Mouse (Mus musculus) mammary gland, adult 2 months (tissue): ENCODE results near the gene Nrxn3. TPM values are rescaled to one million over a fixed set of nuclear protein-coding genes. Genes with fewer than 3 reads are reported as not detected.

Source experiments
- polyA plus RNA-seq: library from polyadenylated mRNA; depleted of rRNA; stranded (reverse); fragments of >200 nt; gene quantifications from 2 replicates; pipeline ENCODE4 v1.2.3, GENCODE M21; 2012; ENCODE audit warnings: low replicate concordance; rRNA removed

Nrxn3 gene
- polyA plus RNA-seq: 9.5 and 11.2 TPM in 2 replicates

DNA sequence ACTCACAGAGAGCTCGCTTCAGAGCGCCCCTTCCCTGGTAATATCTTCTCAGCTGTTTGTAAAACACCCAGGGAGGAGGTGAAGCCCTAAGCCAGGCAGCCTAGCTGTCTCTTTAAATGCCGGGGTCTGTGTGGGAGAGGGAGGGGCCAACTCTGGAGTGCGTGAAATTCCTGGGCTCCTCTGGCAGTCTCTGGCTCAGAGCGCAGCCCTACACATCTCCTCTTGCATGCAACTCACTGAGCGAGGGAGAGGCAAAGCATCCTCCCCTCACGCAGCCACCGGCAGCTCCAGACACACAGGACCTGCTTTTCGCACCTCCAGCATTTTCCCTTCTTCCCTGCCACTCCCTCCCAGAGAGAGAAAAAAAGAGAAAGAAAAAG, at the start of gene Nrxn3:
Nrxn3 (plus strand) TSS at position 186 of the 380 bp plus-strand sequence.

